Mouse (Mus musculus) lung, adult 2 months (tissue): Measurements from ENCODE around the gene Pdcd7.

ENCODE experiments used
- CTCF ChIP-seq: fragments of 200-500 bp; IDR thresholded peaks from 2 replicates; pipeline ENCODE4 v1.5.1; 2011; ENCODE audit warnings: mild to moderate bottlenecking, low read length, control low read depth; ENCODE audit not compliant: insufficient read depth
- POLR2A ChIP-seq: fragments of 200-500 bp; IDR thresholded peaks from 2 replicates; pipeline ENCODE4 v1.6.1; 2011; ENCODE audit warnings: low read depth, mild to moderate bottlenecking, control low read depth, low read length, borderline replicate concordance; ENCODE audit errors: extremely low read depth

GRCm38 (mm10) chr9:65346476-65347111 is 690 bp downstream of the Pdcd7 start:
- TF ChIP-seq POLR2A, result no peak
- TF ChIP-seq CTCF, result no peak
